Mouse (Mus musculus): ENCODE results near the gene Mical3. TPM values are rescaled to one million over a fixed set of nuclear protein-coding genes. Genes with fewer than 3 reads are reported as not detected.
"Not testable (repeated sequence)": the region's sequence is repeated elsewhere in the genome, so short reads cannot be mapped to it uniquely, and the experiment has no call there.

Gene Mical3
- total RNA-seq, 2 experiments from 2014 or later: 123 to 140 TPM

- no peak for DNase-seq (ENCODE audit: low spot score)
- intact Hi-C loops (cut with DNase I): loop anchor here (5.0 kb wide), 1 partner anchor 49 kb away; no protein-coding TSS in a partner anchor
Observed at GRCm38 (mm10) chr6:120951311-120951710, 179.5 kb downstream of the Mical3 start.

DNA sequence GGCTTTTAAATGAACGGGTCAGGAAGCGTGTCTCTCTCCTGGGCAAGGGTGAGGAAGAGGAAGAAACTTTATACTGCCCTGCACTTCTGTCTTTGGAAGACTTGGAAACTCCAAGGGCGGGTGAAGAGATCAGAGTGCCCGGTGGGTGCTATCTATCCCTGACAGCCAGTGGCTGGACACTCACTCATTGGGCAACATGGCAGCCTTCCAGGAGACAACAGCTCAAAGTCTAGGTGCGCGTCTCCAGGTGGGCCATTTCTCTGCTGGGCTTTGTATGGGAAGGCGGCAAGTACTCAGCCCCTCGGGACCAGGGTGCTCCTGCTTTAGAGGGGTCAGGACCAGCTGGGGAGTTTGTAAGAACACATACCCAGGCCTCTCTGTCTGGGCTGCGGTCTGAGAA lies 185.3 kb downstream of the Mical3 start:
- intact Hi-C loops (cut with DNase I): no loop called here
- DNase-seq (ENCODE audit: low spot score): no peak

DNA sequence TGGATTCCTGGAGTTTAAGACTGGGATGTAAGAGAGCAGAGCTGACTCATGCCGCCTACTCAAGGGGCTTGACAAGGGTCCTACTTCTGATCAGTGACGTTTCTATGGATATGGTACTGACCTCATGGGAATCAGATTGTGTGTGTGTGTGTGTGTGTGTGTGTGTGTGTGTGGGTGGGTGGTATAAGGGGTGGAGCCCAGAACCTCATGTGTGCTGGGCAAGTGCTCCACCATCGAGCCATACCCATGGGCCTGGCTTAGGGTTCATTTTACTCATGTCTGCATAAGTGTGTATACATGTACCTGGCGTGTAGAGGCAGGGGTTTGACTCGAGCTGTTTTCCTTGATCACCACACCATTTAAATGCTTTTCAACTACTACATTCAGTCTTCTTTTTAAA lies 186.8 kb downstream of the Mical3 start:
- DNase-seq (ENCODE audit: low spot score): no peak
- intact Hi-C loops (cut with DNase I): no loop called here

DNA sequence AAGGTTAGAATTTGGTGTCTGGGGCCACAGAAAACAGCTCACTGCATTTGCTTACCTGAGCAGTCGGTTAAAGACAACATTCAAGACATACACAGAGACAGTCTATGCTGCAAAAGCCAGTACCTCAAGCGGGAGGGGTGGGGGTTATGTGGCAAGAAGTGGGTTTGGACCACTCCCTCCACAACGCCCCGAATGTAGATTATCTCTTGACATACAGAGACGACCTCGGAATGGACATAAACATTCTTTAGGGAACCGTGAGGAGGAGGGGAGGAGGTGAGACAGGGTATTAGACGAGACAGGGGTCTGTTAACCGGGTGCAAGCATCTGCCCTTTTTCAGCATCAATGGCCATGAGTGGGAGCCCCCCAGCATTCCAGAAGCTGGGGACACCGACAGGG lies 187.2 kb downstream of the Mical3 start:
- intact Hi-C loops (cut with DNase I): no loop called here
- no peak for DNase-seq (ENCODE audit: low spot score)

DNA sequence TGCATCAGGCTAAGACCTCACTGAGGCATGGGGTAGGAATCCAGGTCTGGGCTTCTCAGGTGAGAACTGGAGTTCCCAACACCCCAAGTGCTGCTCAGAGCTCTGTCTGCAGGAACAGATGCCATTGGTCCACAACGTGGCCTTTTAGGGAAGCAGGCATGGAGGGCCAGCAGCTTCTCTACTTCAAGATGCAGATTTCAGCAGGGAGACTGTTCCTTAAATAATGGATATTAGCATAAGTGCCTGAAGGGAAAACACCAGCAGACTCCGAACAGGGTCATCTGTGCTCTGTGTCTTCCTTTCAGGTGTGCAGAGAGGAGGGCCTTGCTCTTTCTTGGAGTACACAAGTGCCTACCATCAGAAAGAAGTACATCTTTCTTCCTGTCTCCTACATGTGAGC lies 187.7 kb downstream of the Mical3 start:
- intact Hi-C loops (cut with DNase I): no loop called here

GRCm38 (mm10) chr6:120941575-120941974 lies 189.2 kb downstream of the Mical3 start:
- no peak for DNase-seq (ENCODE audit: low spot score)
- intact Hi-C loops (cut with DNase I): no loop called here

More for the DNA sequence above, 187.7 kb downstream of the Mical3 start:
- no peak for DNase-seq (ENCODE audit: low spot score)

- intact Hi-C loops (cut with DNase I): no loop called here
- no peak for DNase-seq (ENCODE audit: low spot score)
Observed at GRCm38 (mm10) chr6:120941084-120941481, 189.7 kb downstream of the Mical3 start.

DNA sequence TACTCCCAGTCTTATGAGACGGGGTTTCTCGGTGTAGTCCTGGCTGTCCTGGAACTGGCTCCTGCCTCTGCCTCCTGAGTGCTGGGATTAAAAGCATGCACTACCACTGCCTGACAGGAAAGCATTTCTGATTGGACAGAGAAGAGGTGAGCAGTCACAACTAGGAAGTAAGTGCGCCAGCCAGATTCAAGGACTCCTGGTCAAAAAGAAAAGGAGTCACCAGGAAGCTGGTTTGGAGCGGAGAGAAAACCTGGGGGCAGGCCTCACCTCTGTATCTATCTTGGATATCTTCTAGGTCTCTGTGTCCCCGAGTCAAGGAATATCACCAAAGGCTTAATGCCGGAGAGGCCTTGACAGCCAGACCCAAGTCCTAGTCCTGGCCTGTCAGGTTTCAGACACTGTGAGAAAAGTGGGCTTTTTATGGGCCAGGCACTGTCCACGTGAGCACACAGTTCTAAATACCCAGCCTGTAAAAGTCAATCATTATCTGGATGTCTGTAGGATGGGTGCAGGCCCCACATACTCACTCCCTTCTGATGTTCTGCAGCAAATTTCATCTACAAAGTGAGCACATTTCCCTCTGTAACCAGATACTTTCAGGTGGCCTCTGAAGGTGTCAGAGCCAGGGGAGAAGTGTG lies 190.2 kb downstream of the Mical3 start:
- no peak for DNase-seq (ENCODE audit: low spot score)
- intact Hi-C loops (cut with DNase I): no loop called here

DNA sequence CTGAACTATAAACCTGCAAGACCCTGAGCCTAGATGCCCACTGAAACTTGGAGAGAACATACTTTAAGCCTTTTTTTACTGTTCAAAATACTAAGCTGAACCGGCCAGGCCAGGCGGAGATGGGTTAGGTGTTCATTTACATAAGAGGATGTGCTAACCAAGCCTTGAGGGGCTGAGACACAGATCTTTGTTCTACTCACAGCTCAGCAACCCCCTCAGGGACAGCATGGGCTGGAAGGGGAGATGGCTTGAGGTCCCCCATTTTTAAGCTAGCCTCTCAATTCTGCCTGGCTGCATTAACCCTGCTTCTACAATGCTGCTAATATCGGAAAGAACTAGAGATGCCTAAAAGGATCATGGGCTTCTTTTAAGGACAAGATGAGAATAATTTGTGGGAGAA lies 191.0 kb downstream of the Mical3 start:
- no peak for DNase-seq (ENCODE audit: low spot score)
- intact Hi-C loops (cut with DNase I): no loop called here

GRCm38 (mm10) chr6:120938763-120939450 lies 191.9 kb downstream of the Mical3 start:
- no peak for DNase-seq (ENCODE audit: low spot score)
- intact Hi-C loops (cut with DNase I): no loop called here

- no peak for DNase-seq (ENCODE audit: low spot score)
- intact Hi-C loops (cut with DNase I): no loop called here
Observed at GRCm38 (mm10) chr6:120937999-120938608, 192.7 kb downstream of the Mical3 start.

DNA sequence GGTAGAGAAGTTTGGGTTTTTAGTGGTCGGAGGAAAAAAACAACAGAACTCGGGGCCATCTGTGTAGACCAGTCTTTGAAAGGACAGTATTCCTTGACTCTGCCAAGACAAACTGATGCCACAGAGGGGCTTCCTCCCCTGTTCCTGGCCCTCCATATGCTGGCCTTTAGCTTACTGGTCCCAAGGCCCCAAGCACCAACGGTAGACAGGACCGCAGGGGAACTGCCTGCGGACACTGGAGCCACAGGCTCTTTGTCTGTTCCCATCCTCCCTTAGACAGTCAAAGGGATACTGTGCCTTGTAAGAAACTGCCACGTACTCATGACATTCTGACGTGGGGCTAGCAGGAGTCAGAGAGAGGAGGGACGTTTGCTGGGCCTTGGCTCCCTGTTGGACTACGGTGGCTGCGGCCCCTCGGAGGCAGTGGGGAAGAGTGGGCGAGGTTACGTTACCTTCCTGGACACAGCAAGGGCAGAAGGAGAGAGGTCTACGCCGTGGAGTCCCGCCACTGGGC lies 193.6 kb downstream of the Mical3 start:
- no peak for DNase-seq (ENCODE audit: low spot score)
- intact Hi-C loops (cut with DNase I): no loop called here

DNA sequence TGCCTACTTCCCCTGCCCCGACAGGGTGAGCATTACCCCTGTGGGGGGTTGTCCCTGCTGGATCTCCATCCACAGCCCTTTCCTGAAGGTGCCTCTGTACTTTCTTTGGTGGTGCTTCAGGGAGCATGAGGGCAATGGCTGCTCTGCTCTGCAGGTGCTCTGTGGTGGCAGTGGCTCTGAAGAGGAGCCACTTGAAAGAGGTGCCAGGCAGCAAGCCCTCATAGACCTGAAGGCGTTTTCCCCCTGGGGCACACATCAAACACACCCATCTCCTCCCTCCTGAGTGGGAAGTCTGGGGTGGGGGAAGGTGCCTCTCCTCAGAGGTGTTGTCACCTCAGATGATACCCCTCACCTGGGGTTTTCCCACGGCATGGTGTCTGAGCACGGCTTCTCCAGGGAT lies 196.6 kb downstream of the Mical3 start:
- no peak for DNase-seq (ENCODE audit: low spot score)
- intact Hi-C loops (cut with DNase I): no loop called here

GRCm38 (mm10) chr6:120933670-120934069 lies 197.1 kb downstream of the Mical3 start:
- intact Hi-C loops (cut with DNase I): no loop called here
- DNase-seq (ENCODE audit: low spot score): no peak

- DNase-seq (ENCODE audit: low spot score): no peak
- intact Hi-C loops (cut with DNase I): no loop called here
Observed at GRCm38 (mm10) chr6:120932597-120932996, 198.2 kb downstream of the Mical3 start.

DNA sequence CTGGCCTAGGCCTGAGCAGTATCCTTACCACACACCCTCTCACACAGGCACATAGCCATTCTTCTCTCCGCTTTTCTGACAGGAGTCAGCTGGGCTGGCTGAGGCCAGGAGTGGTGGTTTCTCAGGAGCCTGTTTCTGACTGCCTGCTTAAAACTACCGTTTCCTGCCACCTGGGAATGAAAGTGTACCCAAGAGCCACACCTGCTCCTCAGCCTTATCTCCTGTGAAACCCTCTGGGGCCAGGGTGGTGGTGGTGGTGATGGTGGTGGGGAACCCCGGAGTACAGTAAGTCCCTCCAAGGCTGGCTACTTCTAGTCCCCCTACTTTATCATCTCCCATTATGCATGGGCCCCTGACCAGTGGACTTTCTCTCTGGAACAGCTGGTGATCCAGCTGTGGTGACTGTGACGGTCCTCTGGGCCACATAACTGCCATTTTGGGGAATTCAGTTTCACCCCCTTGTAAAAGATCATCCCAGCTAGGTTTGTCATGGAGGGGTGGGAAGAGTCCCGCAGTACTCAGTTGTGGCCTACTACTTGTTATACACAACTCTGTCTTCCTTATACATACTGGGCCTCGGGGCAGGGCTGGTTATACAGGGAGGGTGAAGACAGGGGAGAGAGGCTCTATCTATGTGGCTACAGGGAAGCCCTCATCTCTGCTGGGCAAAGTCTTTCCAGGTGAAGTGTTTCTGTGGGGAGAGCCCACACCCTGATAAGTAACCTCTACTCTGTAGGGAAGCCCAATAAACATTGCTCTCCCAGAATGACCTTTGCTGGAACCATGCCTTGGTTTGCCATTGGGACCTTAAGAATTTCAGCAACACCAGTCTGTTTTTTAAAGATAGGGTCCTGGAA lies 200.1 kb downstream of the Mical3 start:
- intact Hi-C loops (cut with DNase I): no loop called here

GRCm38 (mm10) chr6:120929421-120929820 lies 201.4 kb downstream of the Mical3 start:
- no peak for DNase-seq (ENCODE audit: low spot score)
- intact Hi-C loops (cut with DNase I): no loop called here

More for the DNA sequence above, 200.1 kb downstream of the Mical3 start:
- DNase-seq (ENCODE audit: low spot score): no peak

GRCm38 (mm10) chr6:120927765-120928164 lies 203.0 kb downstream of the Mical3 start:
- intact Hi-C loops (cut with DNase I): no loop called here

DNA sequence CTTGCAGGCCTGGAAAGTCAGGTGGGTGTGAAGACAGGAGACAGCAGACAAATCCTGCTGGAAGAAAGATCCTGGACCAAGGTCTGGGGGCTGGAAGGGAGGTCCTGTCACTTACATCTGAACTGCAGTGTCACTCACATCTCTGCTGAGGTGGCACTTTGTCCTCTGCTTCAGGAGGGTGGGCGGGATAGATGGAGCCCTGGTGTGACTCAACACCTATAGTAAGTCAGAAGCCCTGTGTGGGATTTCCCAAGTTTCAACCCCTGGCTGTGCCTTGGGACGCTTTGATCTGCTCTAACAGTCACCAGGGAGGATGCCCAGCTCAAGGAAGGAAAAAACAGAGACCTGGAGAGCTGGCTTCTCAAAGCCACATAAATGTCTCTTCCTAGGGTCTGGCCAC lies 203.9 kb downstream of the Mical3 start:
- intact Hi-C loops (cut with DNase I): no loop called here
- DNase-seq (ENCODE audit: low spot score): no peak

More at GRCm38 (mm10) chr6:120927765-120928164, 203.0 kb downstream of the Mical3 start:
- no peak for DNase-seq (ENCODE audit: low spot score)

- DNase-seq (ENCODE audit: low spot score); intact Hi-C loops (cut with DNase I): not testable (repeated sequence)
Observed at GRCm38 (mm10) chr6:120924791-120925321, 205.9 kb downstream of the Mical3 start.
